Mouse (Mus musculus): Measurements from ENCODE around the gene Spo11. TPM values are rescaled to one million over a fixed set of nuclear protein-coding genes. Genes with fewer than 3 reads are reported as not detected.

Gene Spo11
- under 1 TPM; 0.59 to 0.70 TPM for total RNA-seq (2023)

GRCm38 (mm10) chr2:172977409-172978130 lies at the start of gene Spo11:
Spo11 (plus strand) TSS chr2:172977700.

DNA sequence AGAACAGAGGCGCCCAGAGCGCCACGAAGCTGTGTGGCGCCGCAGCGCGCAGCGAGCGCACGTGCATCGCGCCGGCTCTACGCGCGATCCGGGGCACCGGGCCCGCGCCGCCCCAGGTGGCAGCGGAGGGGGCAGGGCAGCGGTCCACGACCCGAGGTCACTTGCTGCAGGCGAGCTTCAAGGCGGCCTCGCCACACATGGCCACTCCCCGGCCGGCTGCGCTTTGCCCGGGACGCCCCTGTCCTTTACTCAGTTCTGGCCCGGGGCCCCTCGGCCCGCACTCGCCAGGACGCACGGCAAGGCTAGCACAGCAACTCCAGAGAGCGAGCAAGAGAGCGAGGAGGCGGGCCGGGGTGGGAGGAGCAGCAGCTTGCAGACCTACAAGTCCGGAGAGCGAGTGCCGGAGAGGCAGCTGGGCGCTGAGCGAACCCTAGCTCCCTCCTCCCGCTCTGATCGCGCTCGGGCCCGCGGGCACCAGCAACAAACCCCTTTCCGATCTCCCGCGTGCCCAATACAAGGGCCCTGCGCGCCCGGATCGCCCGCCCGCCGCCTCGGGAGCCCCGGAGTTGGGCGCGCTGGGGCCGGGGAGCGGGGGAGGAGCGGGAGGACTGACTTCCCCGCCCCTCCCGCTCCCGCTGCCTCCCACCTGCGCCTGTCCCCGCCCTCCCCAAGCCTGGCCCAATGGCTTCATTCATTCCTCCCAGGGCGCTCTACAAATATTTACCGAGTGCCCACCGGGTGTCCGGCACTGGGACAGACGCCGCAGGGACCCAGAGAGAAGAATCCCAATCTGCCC lies 37.3 kb upstream of the Spo11 start, which contains the start of gene Bmp7:
Bmp7 (minus strand) TSS at position 319 of the 796 bp plus-strand sequence.

DNA sequence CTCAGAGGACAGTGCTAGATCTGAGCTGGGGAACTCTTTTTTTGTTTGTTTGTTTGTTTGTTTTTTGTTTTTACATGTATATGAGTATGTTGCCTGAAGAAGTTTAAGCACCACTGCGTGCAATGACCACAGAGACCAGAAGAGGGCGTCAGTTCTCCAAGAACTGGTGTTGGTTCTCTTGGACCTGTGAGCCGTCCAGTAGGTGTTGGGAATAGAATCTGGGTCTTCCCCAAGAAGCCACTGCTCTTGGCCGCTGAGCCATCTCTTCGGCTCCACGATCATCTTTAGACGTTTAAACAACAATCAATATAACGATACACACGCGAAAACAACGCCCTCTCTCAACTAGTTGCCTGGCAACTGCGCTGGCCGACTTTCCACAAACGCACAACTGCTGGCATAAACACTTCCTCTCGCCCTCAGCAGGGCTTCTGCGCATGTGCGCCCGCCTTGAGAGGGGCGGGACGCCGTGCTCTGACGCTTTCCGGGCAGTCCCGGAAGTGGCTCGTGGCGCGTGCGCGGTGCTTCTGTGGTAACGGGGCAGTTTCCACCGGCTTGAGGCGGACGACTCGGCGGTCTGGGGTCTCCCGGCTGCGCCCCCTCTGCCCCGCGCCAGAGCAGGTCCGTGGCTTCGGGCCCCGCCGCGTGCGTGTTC lies 22.3 kb downstream of the Spo11 start, which contains the start of gene Rae1:
Rae1 (plus strand) TSS at position 488 of the 655 bp plus-strand sequence.

GRCm38 (mm10) chr2:173020430-173020829 lies 42.9 kb downstream of the Spo11 start, which contains the start of gene Rbm38:
Rbm38 (plus strand) TSS chr2:173020498.

Other genes starting within 250 kb of the Spo11 start
- not detected for gene Bmp7, start 37.4 kb upstream of the Spo11 start, total RNA-seq (2023)
- 10 to 100 TPM; 89.0 to 99.2 TPM for gene Rae1, start 22.4 kb downstream of the Spo11 start, total RNA-seq (2023)
- gene Rbm38, start 42.8 kb downstream of the Spo11 start, total RNA-seq (2023) = 100 to 1,000 TPM; 159 to 183 TPM
- gene Ctcfl, start 141.8 kb downstream of the Spo11 start, total RNA-seq (2023) = not detected
- gene Pck1, start 175.3 kb downstream of the Spo11 start, total RNA-seq (2023) = not detected
- gene Zbp1, start 241.2 kb downstream of the Spo11 start, total RNA-seq (2023) = 10 to 100 TPM; 33.7 to 41.1 TPM

All from B cell, adult 67 days (primary cell).